Mouse (Mus musculus) testis, adult 2 months (tissue): ENCODE measurements around the gene Gdf15.

Source experiments
- CTCF ChIP-seq: fragments of 200-500 bp; IDR thresholded peaks from 2 replicates; pipeline ENCODE4 v1.5.1; 2012; ENCODE audit warnings: low read depth, mild to moderate bottlenecking, inconsistent platforms, low read length, moderate library complexity; ENCODE audit not compliant: control insufficient read depth, insufficient read depth, insufficient replicate concordance
- POLR2A ChIP-seq: fragments of 200-500 bp; IDR thresholded peaks from 2 replicates; pipeline ENCODE4 v1.6.1; 2012; ENCODE audit warnings: low read depth, mild to moderate bottlenecking, inconsistent platforms, low read length, moderate library complexity; ENCODE audit not compliant: control insufficient read depth

DNA sequence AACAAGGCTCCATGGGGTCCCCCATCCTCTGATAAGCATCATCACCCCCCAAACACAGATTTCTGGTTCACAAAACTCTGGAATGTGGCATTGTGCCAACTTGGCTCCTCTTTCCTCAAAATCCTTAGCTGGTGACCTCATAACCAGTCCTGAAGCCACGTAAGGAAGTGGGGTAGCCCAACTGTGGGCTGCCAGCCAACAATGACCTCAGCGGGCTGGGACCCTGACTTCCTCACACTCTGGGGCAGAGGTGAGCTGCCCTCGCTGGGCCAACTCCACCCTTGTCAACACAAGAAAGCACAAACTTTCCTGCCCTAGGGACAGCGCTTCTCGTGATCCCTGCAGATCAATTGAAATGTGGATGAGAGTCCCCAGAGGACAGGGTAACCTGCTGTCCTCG lies 1.8 kb upstream of the Gdf15 start:
- TF ChIP-seq POLR2A (no peak), CTCF (no peak)
